19 mouse cellular contexts compared by ENCODE assay signal in genomic region chr2:12881009-12881408, GRCm38 (mm10). TPM values are rescaled to one million over a fixed set of nuclear protein-coding genes. Genes with fewer than 3 reads are reported as not detected.
DNase-seq lines count a peak whose midpoint lies in the region; ATAC-seq lines count a peak whose summit lies in the region.
"Had no signal": no experiment of that assay in that cellular context is flagged by ENCODE, and none has a peak within 500 bp of the region (broad histone marks: within the 10 kb centered on the region; RNA-seq: fewer than 3 reads in every experiment).

No protein-coding gene starts in this region.

- DNase-seq in kidney, adult 11 months, result no peak
- DNase-seq in cerebellum, postnatal 4 days (ENCODE audit: low spot score in 2 of 2), result no peak
- no peak for DNase-seq in spleen, adult 12 weeks (ENCODE audit: low spot score)
- DNase-seq: adrenal gland, adult 2 months; adrenal gland, adult 8-10 months; adrenal gland, postnatal 10 days; adrenal gland, postnatal 14 days; adrenal gland, postnatal 25 days; adrenal gland, postnatal 36 days; B cell, adult 2 months; cerebellum, adult 11 months; cerebellum, adult 11-12 months; cerebellum, adult 18-20 months had no signal

- ATAC-seq in granulocyte monocyte progenitor cell, adult 5-6 weeks (replicated peaks; ENCODE audit: poor library complexity, severe bottlenecking), result peak; percentile 56; the same call in 1 of the 2 replicates
- ATAC-seq in megakaryocyte, adult 5-6 weeks (ENCODE audit: poor library complexity, severe bottlenecking), result peak; percentile 63
- ATAC-seq in megakaryocyte progenitor cell, adult 5-6 weeks (replicated peaks; ENCODE audit: poor library complexity), result peak; percentile 70
- ATAC-seq: activated CD4-positive, CD25-positive, alpha-beta regulatory T cell, adult 4 months; CD4-positive, CD25-positive, alpha-beta regulatory T cell, adult 4 months; Patski had no signal

RNA-seq across cellular contexts. Expression of gene Pter, which starts 42.8 kb away (rescaled TPM):
- 16.5 and 23.8 TPM in 2 replicates for total RNA-seq in granulocyte monocyte progenitor cell, adult 5-6 weeks (2014; fragmentation: Nextera tagmentation)
- 18.7 and 22.5 TPM in 2 replicates for total RNA-seq in granulocyte monocyte progenitor cell, adult 5-6 weeks (2017)
- 1.4 and 2.1 TPM in 2 replicates for total RNA-seq in megakaryocyte, adult 5-6 weeks (2015)
- 3.0 and 5.6 TPM in 2 replicates for total RNA-seq in megakaryocyte, adult 5-6 weeks (2017)
- total RNA-seq in megakaryocyte progenitor cell, adult 5-6 weeks (2015), result 15.1 and 16.3 TPM in 2 replicates
- 20.1 and 27.4 TPM in 2 replicates for total RNA-seq in megakaryocyte progenitor cell, adult 5-6 weeks (2017)
